Comparison of ENCODE assay signal across 12 mouse cellular contexts in genomic region chr3:153408361-153408760, GRCm38 (mm10).
"Had no signal": no experiment of that assay in that cellular context is flagged by ENCODE, and none has a peak within 500 bp of the region (broad histone marks: within the 10 kb centered on the region; RNA-seq: fewer than 3 reads in every experiment).

No protein-coding gene starts in this region.

- DNase-seq: retina, postnatal 1 day; right cerebral cortex, adult 18-20 months; right cerebral cortex, postnatal 14 days; right cerebral cortex, postnatal 25 days; right cerebral cortex, postnatal 4 days; spleen, adult 18-20 months; thymus, adult 18-20 months; thymus, adult 2 months; thymus, postnatal 14 days; thymus, postnatal 25 days; thymus, postnatal 36 days; thymus, postnatal 4 days had no signal
